Mouse (Mus musculus) CH12.LX (cell line): ENCODE measurements at regions not wholly inside any gene's neighbourhood (a gene's known extent, or its start where the extent isn't known, plus 50 kb on each side); places are given as distances from the start of the nearest gene placed in this dataset.

ENCODE experiments used
- DNase-seq: peaks from one replicate; pipeline ENCODE4 v3.0.0-alpha.2; 2013; ENCODE audit errors: extremely low read depth
- H3K27ac ChIP-seq: 2 replicates; pipeline ENCODE4 v1.5.1; 2012; ENCODE audit warnings: low read depth, mild to moderate bottlenecking, control low read depth, moderate library complexity; ENCODE audit not compliant: insufficient read depth
- H3K27me3 ChIP-seq: replicated peaks from 2 replicates; pipeline ENCODE3; 2012; ENCODE audit warnings: inconsistent platforms
- H3K36me3 ChIP-seq, 2 experiments: replicated peaks in 1 of 2; 2 replicates each; pipeline versions ENCODE3 to v1.6.1; 2012; ENCODE audit warnings: inconsistent platforms in 1 of 2, low read length in 1 of 2, mild to moderate bottlenecking in 1 of 2, mixed read lengths in 1 of 2, moderate library complexity in 1 of 2; ENCODE audit not compliant: control insufficient read depth in 1 of 2, insufficient read depth in 1 of 2
- H3K4me1 ChIP-seq, 2 experiments: 2 replicates each; pipeline ENCODE4 v1.6.1; 2012; ENCODE audit warnings: inconsistent platforms in 1 of 2, moderate library complexity in 1 of 2; ENCODE audit not compliant: insufficient read depth in 2 of 2, control insufficient read depth in 1 of 2
- H3K4me2 ChIP-seq: 2 replicates; pipeline ENCODE4 v1.6.1; 2012; ENCODE audit warnings: low read depth, mild to moderate bottlenecking, control low read depth; ENCODE audit not compliant: poor library complexity, insufficient read depth, severe bottlenecking
- H3K4me3 ChIP-seq, 3 experiments: fragments of 150-350 bp in 1 of 3; sonication (generic) in 1 of 3; replicated peaks in 1 of 3; 2 replicates each; pipeline versions ENCODE3 to v1.5.1; 2011 to 2012; ENCODE audit warnings: low read depth in 2 of 3, low read length in 2 of 3, mild to moderate bottlenecking in 2 of 3, moderate library complexity in 2 of 3, control low read depth in 1 of 3, improper control_type of control experiment in 1 of 3, inconsistent platforms in 1 of 3, mixed read lengths in 1 of 3; ENCODE audit not compliant: poor library complexity in 1 of 3
- H3K79me2 ChIP-seq: replicated peaks from 2 replicates; pipeline ENCODE4 v1.6.1; 2012; ENCODE audit warnings: mild to moderate bottlenecking, moderate library complexity; ENCODE audit not compliant: control insufficient read depth, poor library complexity, insufficient read depth, severe bottlenecking; ENCODE audit errors: extremely low read depth
- H3K9ac ChIP-seq: 2 replicates; pipeline ENCODE4 v1.6.1; 2012; ENCODE audit warnings: low read depth, mild to moderate bottlenecking, control low read depth, moderate library complexity; ENCODE audit not compliant: insufficient read depth
- H3K9me3 ChIP-seq: replicated peaks from 2 replicates; pipeline ENCODE3; 2012; ENCODE audit warnings: low read length, inconsistent platforms, mixed read lengths
- BHLHE40 ChIP-seq: IDR thresholded peaks from 2 replicates; pipeline ENCODE4 v1.6.1; 2011; ENCODE audit warnings: mild to moderate bottlenecking, low read depth, low read length, improper control_type of control experiment
- CHD1 ChIP-seq: IDR thresholded peaks from 2 replicates; pipeline ENCODE4 v1.6.1; 2012; ENCODE audit warnings: low read depth, low read length, improper control_type of control experiment, inconsistent platforms
- CHD2 ChIP-seq: IDR thresholded peaks from 2 replicates; pipeline ENCODE4 v1.6.1; 2011; ENCODE audit warnings: low read length, improper control_type of control experiment
- CTCF ChIP-seq, 2 experiments: IDR thresholded peaks in 1 of 2; conservative IDR thresholded peaks in 1 of 2; 2 replicates each; pipeline ENCODE4 v1.5.1; 2011 to 2012; ENCODE audit warnings: low read depth in 2 of 2, low read length in 2 of 2, improper control_type of control experiment in 1 of 2, inconsistent platforms in 1 of 2, mild to moderate bottlenecking in 1 of 2, moderate library complexity in 1 of 2
- E2F4 ChIP-seq: IDR thresholded peaks from 2 replicates; pipeline ENCODE4 v1.6.1; 2011; ENCODE audit warnings: low read depth, low read length, improper control_type of control experiment; ENCODE audit not compliant: insufficient replicate concordance
- EP300 ChIP-seq: IDR thresholded peaks from 2 replicates; pipeline ENCODE4 v1.6.1; 2011; ENCODE audit warnings: low read length, improper control_type of control experiment
- JUN ChIP-seq: IDR thresholded peaks from 2 replicates; pipeline ENCODE4 v1.6.1; 2011; ENCODE audit warnings: low read depth, mild to moderate bottlenecking, low read length, improper control_type of control experiment, moderate library complexity; ENCODE audit not compliant: insufficient read depth
- JUND ChIP-seq: conservative IDR thresholded peaks from 2 replicates; pipeline ENCODE4 v1.6.1; 2011; ENCODE audit warnings: low read depth, low read length, improper control_type of control experiment
- KAT2A ChIP-seq: IDR thresholded peaks from 2 replicates; pipeline ENCODE4 v1.6.1; 2012; ENCODE audit warnings: low read length, improper control_type of control experiment, inconsistent platforms; ENCODE audit not compliant: insufficient replicate concordance
- MAFK ChIP-seq: IDR thresholded peaks from 2 replicates; pipeline ENCODE4 v1.6.1; 2011; ENCODE audit warnings: low read length, improper control_type of control experiment; ENCODE audit not compliant: insufficient replicate concordance
- MEF2A ChIP-seq: IDR thresholded peaks from 2 replicates; pipeline ENCODE4 v1.6.1; 2014; ENCODE audit warnings: low read depth, mild to moderate bottlenecking, inconsistent platforms, low read length, improper control_type of control experiment, borderline replicate concordance
- MYC ChIP-seq: IDR thresholded peaks from 2 replicates; pipeline ENCODE4 v1.6.1; 2011; ENCODE audit warnings: low read depth, mild to moderate bottlenecking, improper control_type of control experiment, low read length
- NRF1 ChIP-seq: IDR thresholded peaks from 2 replicates; pipeline ENCODE4 v1.6.1; 2014; ENCODE audit warnings: low read depth, mild to moderate bottlenecking, inconsistent platforms, low read length, improper control_type of control experiment, moderate library complexity
- PAX5 ChIP-seq: IDR thresholded peaks from 2 replicates; pipeline ENCODE4 v1.6.1; 2012; ENCODE audit warnings: low read length, inconsistent platforms, mixed read lengths
- POLR2A ChIP-seq: IDR thresholded peaks from 2 replicates; pipeline ENCODE4 v1.6.1; 2011; ENCODE audit warnings: low read depth, mild to moderate bottlenecking, improper control_type of control experiment, low read length
- POLR2AphosphoS2 ChIP-seq: IDR thresholded peaks from 2 replicates; pipeline ENCODE4 v1.6.1; 2011; ENCODE audit warnings: low read depth, low read length, improper control_type of control experiment
- RCOR1 ChIP-seq: conservative IDR thresholded peaks from 2 replicates; pipeline ENCODE4 v1.6.1; 2012; ENCODE audit warnings: low read depth, mild to moderate bottlenecking, inconsistent platforms, low read length, improper control_type of control experiment
- SMC3 ChIP-seq: IDR thresholded peaks from 2 replicates; pipeline ENCODE4 v1.6.1; 2011; ENCODE audit warnings: low read depth, low read length, improper control_type of control experiment
- TBP ChIP-seq: conservative IDR thresholded peaks from 2 replicates; pipeline ENCODE4 v1.6.1; 2011; ENCODE audit warnings: low read depth, low read length, improper control_type of control experiment
- TCF12 ChIP-seq: IDR thresholded peaks from 2 replicates; pipeline ENCODE4 v1.6.1; 2014; ENCODE audit warnings: low read depth, mild to moderate bottlenecking, inconsistent platforms, low read length, improper control_type of control experiment
- UBTF ChIP-seq: IDR thresholded peaks from 2 replicates; pipeline ENCODE4 v1.6.1; 2012; ENCODE audit warnings: low read depth, mild to moderate bottlenecking, inconsistent platforms, low read length, improper control_type of control experiment, moderate library complexity
- USF1 ChIP-seq: IDR thresholded peaks from 2 replicates; pipeline ENCODE4 v1.6.1; 2014; ENCODE audit warnings: low read depth, mild to moderate bottlenecking, inconsistent platforms, low read length, improper control_type of control experiment
- ZKSCAN1 ChIP-seq: IDR thresholded peaks from 2 replicates; pipeline ENCODE4 v1.6.1; 2012; ENCODE audit warnings: low read depth, inconsistent platforms, low read length, improper control_type of control experiment, borderline replicate concordance
- dilution Hi-C: fragments of 300-500 bp; cut with MboI; formaldehyde crosslinking; loops from 2 replicates; pipeline ENCODE4 v1.14.3; 2020; ENCODE audit warnings: low sequenced_read_pairs; ENCODE audit not compliant: extremely low pct_unique_long_range_greater_than_20kb, extremely low pct_ligation_motif_present
- in situ Hi-C: fragments of 300-500 bp; cut with MboI; formaldehyde crosslinking; loops from 3 replicates; pipeline ENCODE4 v1.14.3; 2019; ENCODE audit warnings: low sequenced_read_pairs, low pct_ligation_motif_present, low pct_unique_long_range_greater_than_20kb, mixed read lengths

DNA sequence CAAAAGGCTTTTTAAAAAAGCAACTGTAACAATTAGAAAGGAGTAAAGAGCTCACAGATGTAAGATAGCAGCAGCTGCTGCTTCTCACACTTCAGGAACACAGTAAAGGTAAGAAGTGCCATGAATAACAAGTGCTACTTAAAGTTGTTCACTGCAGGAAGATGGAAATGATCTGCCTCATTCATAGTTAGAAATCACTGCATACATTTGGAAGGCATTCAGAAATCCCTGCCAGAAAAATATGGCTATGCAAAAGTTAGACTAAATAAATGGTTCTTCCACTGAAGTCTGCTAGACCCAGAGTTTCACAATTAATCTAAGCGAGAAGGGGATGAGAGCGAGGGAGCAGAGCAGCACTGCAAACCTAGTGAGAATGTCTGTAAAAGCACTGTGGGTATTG is 102.5 kb upstream of the Htr2a start:
- Histone ChIP-seq H3K4me3 (no peak overlapping the region), H3K9ac (no peak overlapping the region), H3K79me2 (no peaks in the 10 kb centered on the region), H3K9me3 (no peaks in the 10 kb centered on the region), H3K4me2 (no peak overlapping the region), H3K27ac (no peak overlapping the region), H3K4me1 (0 out of 4 replicates have a peak, but pooled peaks cover 0 to 3% of the 10 kb centered on the region in 2 experiments), H3K27me3 (no peaks in the 10 kb centered on the region), H3K36me3 (no peaks in the 10 kb centered on the region)
- in situ Hi-C loops = no loop called here
- no peak for TF ChIP-seq BHLHE40
- no peak for TF ChIP-seq MYC
- no peak for TF ChIP-seq KAT2A
- TF ChIP-seq TCF12 = no peak
- TF ChIP-seq MEF2A = no peak
- no peak for TF ChIP-seq MAFK
- TF ChIP-seq USF1 = no peak
- no peak for TF ChIP-seq RCOR1
- no peak for TF ChIP-seq EP300
- no peak for TF ChIP-seq SMC3
- no peak for TF ChIP-seq ZKSCAN1
- no peak for TF ChIP-seq UBTF
- no peak for TF ChIP-seq CHD1
- TF ChIP-seq PAX5 = no peak
- TF ChIP-seq E2F4 = no peak
- dilution Hi-C loops = no loop called here
- no peak for DNase-seq

DNA sequence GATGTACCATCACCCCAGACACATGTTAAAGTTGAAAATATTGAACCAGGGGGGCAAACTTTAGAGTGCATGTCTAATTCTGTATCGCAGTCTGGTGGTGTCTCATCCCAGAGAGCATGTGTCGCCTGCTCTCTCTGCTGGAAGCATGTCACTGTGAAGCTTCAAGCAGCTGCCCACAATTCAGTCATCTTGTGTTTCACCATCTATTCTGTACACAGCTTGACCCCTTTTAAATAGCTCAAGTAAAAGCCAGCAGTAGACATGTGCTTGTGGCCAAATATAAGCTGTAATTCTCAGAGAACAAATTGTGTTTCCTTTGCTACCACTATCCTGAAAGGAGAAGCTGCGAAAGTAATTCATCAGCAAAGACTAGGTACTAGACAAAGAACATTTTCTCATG is 96.6 kb upstream of the Htr2a start:
- Histone ChIP-seq H3K79me2 (no peaks in the 10 kb centered on the region), H3K9me3 (no peaks in the 10 kb centered on the region), H3K9ac (no peak overlapping the region), H3K27me3 (no peaks in the 10 kb centered on the region), H3K36me3 (no peaks in the 10 kb centered on the region), H3K4me1 (no peaks in the 10 kb centered on the region), H3K4me3 (no peak overlapping the region), H3K4me2 (no peak overlapping the region), H3K27ac (no peak overlapping the region)
- TF ChIP-seq USF1 (no peak), CHD2 (no peak), POLR2A (no peak), JUND (no peak), TCF12 (no peak), NRF1 (no peak), JUN (no peak), KAT2A (no peak), CTCF (conservative IDR thresholded peaks at IDR 0.05 in 1 of 2, IDR thresholded peaks at IDR 0.05 in 1 of 2; ENCODE audit: low read depth in 2 of 2, low read length in 2 of 2) (no peak), PAX5 (no peak), POLR2AphosphoS2 (no peak), TBP (no peak)
- dilution Hi-C loops = no loop called here
- DNase-seq = no peak
- in situ Hi-C loops = no loop called here
